ENCODE assay signal across 8 mouse cellular contexts in the genomic region with DNA sequence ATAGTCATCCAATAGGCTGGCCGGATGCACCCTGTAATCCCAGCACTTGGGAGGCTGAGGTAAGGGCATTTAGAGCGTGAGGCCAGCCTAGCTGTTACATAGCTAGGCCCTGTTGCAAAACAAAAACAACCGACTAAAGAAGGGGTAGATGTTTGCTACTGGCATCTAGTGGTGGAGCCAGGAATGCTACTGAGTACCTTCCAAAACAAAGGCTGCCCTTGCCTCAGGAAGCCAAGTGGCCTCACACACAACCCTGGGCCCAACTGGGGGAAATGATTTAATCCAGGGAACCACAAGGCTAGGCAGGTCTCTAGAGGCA. TPM values are rescaled to one million over a fixed set of nuclear protein-coding genes. Genes with fewer than 3 reads are reported as not detected.
DNase-seq lines count a peak whose midpoint lies in the region; ATAC-seq lines count a peak whose summit lies in the region.

No protein-coding gene starts in this region.

- no peaks in the 10 kb centered on the region for H3K27me3 ChIP-seq in hindbrain, embryonic 16.5 days (replicated peaks; ENCODE audit: control insufficient read depth, insufficient read depth, low read length)
- no peaks in the 10 kb centered on the region for H3K27me3 ChIP-seq in liver, embryonic 15.5 days
- H3K27me3 ChIP-seq in stomach, embryonic 15.5 days (replicated peaks) = no peaks in the 10 kb centered on the region

- no peaks in the 10 kb centered on the region for H3K9me3 ChIP-seq in hindbrain, embryonic 16.5 days (ENCODE audit: control insufficient read depth, low read length)
- H3K9me3 ChIP-seq in liver, embryonic 15.5 days (replicated peaks) = no peaks in the 10 kb centered on the region
- H3K9me3 ChIP-seq in stomach, embryonic 15.5 days = no peaks in the 10 kb centered on the region

- no peak overlapping the region for H3K4me2 ChIP-seq in hindbrain, embryonic 16.5 days (ENCODE audit: low read length)
- H3K4me2 ChIP-seq in liver, embryonic 15.5 days = peak overlapping the region; percentile 90
- H3K4me2 ChIP-seq in stomach, embryonic 15.5 days = no peak overlapping the region

- H3K36me3 ChIP-seq in hindbrain, embryonic 16.5 days (ENCODE audit: control insufficient read depth, insufficient read depth, low read length) = no peaks in the 10 kb centered on the region
- H3K36me3 ChIP-seq in liver, embryonic 15.5 days (replicated peaks) = peaks cover 17% of the 10 kb centered on the region
- peaks cover 18% of the 10 kb centered on the region for H3K36me3 ChIP-seq in stomach, embryonic 15.5 days

- DNase-seq in urinary bladder, postnatal 14 days (ENCODE audit: low spot score) = peak; percentile 31
- no peak for DNase-seq in urinary bladder, postnatal 4 days (ENCODE audit: low spot score in 2 of 2)
- no peak for DNase-seq in cerebellum, postnatal 4 days (ENCODE audit: low spot score in 2 of 2)
- no peak for DNase-seq in thymus, postnatal 0 days (ENCODE audit: low spot score)

- no peak overlapping the region for H3K4me3 ChIP-seq in hindbrain, embryonic 16.5 days (ENCODE audit: low read length)
- H3K4me3 ChIP-seq in liver, embryonic 15.5 days (replicated peaks) = peak overlapping the region; percentile 61
- no peak overlapping the region for H3K4me3 ChIP-seq in stomach, embryonic 15.5 days (replicated peaks)

- peak; percentile 17; the same call in 1 of the 2 replicates for ATAC-seq in erythroid progenitor cell, adult 5-6 weeks (replicated peaks; ENCODE audit: low FRiP score, poor library complexity, severe bottlenecking)
- ATAC-seq in hindbrain, embryonic 16.5 days = no peak
- no peak for ATAC-seq in liver, embryonic 15.5 days (ENCODE audit: insufficient read depth)
- ATAC-seq in stomach, embryonic 15.5 days (ENCODE audit: insufficient read depth, low FRiP score, low read depth) = no peak

- peak overlapping the region; percentile 5 for H3K27ac ChIP-seq in hindbrain, embryonic 16.5 days (ENCODE audit: low read depth, low read length)
- peak overlapping the region; percentile 98 for H3K27ac ChIP-seq in liver, embryonic 15.5 days (replicated peaks)
- H3K27ac ChIP-seq in stomach, embryonic 15.5 days = peak overlapping the region; percentile 64

- 33% methylated on average over 3 of the region's 3 CpGs for WGBS in hindbrain, embryonic 16.5 days
- WGBS in liver, embryonic 15.5 days (ENCODE audit: insufficient replicate concordance) = 16% methylated on average over 3 of the region's 3 CpGs
- WGBS in stomach, embryonic 15.5 days = 36% methylated on average over 3 of the region's 3 CpGs

- H3K9ac ChIP-seq in hindbrain, embryonic 16.5 days (ENCODE audit: low read depth, low read length) = 0 out of 2 replicates have a peak overlapping the region, but pooled peaks have one; percentile 8
- peak overlapping the region; percentile 62; the same call in 1 of the 2 replicates for H3K9ac ChIP-seq in liver, embryonic 15.5 days
- H3K9ac ChIP-seq in stomach, embryonic 15.5 days = no peak overlapping the region

- peaks cover 50% of the 10 kb centered on the region for H3K4me1 ChIP-seq in hindbrain, embryonic 16.5 days (ENCODE audit: control insufficient read depth, insufficient read depth, low read depth, low read length)
- H3K4me1 ChIP-seq in liver, embryonic 15.5 days (replicated peaks) = peaks cover 100% of the 10 kb centered on the region
- H3K4me1 ChIP-seq in stomach, embryonic 15.5 days = peaks cover 68% of the 10 kb centered on the region

RNA-seq across cellular contexts. Expression of gene G430095P16Rik, which starts 3.1 kb away (rescaled TPM):
- 12.2 and 21.6 TPM in 2 replicates for total RNA-seq in erythroid progenitor cell, adult 5-6 weeks (2015; ENCODE audit: low replicate concordance)
- total RNA-seq in erythroid progenitor cell, adult 5-6 weeks (2017; ENCODE audit: low replicate concordance) = 1.1 and 13.2 TPM in 2 replicates
- 0.82 and 0.89 TPM in 2 replicates for polyA plus RNA-seq in hindbrain, embryonic 16.5 days (2015; fragmentation: Nextera tagmentation; extraction: Ambion mirVana)
- 8.1 and 8.7 TPM in 2 replicates for polyA plus RNA-seq in liver, embryonic 15.5 days (2015; fragmentation: Nextera tagmentation; extraction: Ambion mirVana)
- polyA plus RNA-seq in stomach, embryonic 15.5 days (2015; fragmentation: Nextera tagmentation; extraction: Ambion mirVana) = 3.5 and 4.1 TPM in 2 replicates
- polyA plus RNA-seq in thymus, postnatal 0 days (2015; fragmentation: Nextera tagmentation; extraction: Ambion mirVana) = 2.4 and 3.6 TPM in 2 replicates

RNA-seq across cellular contexts. Expression of gene Lyl1, which starts 24.6 kb away (rescaled TPM):
- total RNA-seq in erythroid progenitor cell, adult 5-6 weeks (2015; ENCODE audit: low replicate concordance) = 98.7 and 109 TPM in 2 replicates
- 54.7 and 70.5 TPM in 2 replicates for total RNA-seq in erythroid progenitor cell, adult 5-6 weeks (2017; ENCODE audit: low replicate concordance)
- polyA plus RNA-seq in hindbrain, embryonic 16.5 days (2015; fragmentation: Nextera tagmentation; extraction: Ambion mirVana) = 2.6 and 3.2 TPM in 2 replicates
- 55.3 and 58.3 TPM in 2 replicates for polyA plus RNA-seq in liver, embryonic 15.5 days (2015; fragmentation: Nextera tagmentation; extraction: Ambion mirVana)
- polyA plus RNA-seq in stomach, embryonic 15.5 days (2015; fragmentation: Nextera tagmentation; extraction: Ambion mirVana) = 7.1 and 9.7 TPM in 2 replicates
- 8.1 and 8.8 TPM in 2 replicates for polyA plus RNA-seq in thymus, postnatal 0 days (2015; fragmentation: Nextera tagmentation; extraction: Ambion mirVana)

RNA-seq across cellular contexts. Expression of gene Nacc1, which starts 38.2 kb away (rescaled TPM):
- total RNA-seq in erythroid progenitor cell, adult 5-6 weeks (2015; ENCODE audit: low replicate concordance) = 24.3 and 25.6 TPM in 2 replicates
- 11.8 and 16.9 TPM in 2 replicates for total RNA-seq in erythroid progenitor cell, adult 5-6 weeks (2017; ENCODE audit: low replicate concordance)
- 12.4 and 15.5 TPM in 2 replicates for polyA plus RNA-seq in hindbrain, embryonic 16.5 days (2015; fragmentation: Nextera tagmentation; extraction: Ambion mirVana)
- polyA plus RNA-seq in liver, embryonic 15.5 days (2015; fragmentation: Nextera tagmentation; extraction: Ambion mirVana) = 6.2 and 7.2 TPM in 2 replicates
- polyA plus RNA-seq in stomach, embryonic 15.5 days (2015; fragmentation: Nextera tagmentation; extraction: Ambion mirVana) = 15.8 and 17.4 TPM in 2 replicates
- polyA plus RNA-seq in thymus, postnatal 0 days (2015; fragmentation: Nextera tagmentation; extraction: Ambion mirVana) = 12.1 TPM in 2 replicates

RNA-seq across cellular contexts. Expression of gene Trmt1, which starts 39.8 kb away (rescaled TPM):
- total RNA-seq in erythroid progenitor cell, adult 5-6 weeks (2015; ENCODE audit: low replicate concordance) = 7.9 and 13.4 TPM in 2 replicates
- total RNA-seq in erythroid progenitor cell, adult 5-6 weeks (2017; ENCODE audit: low replicate concordance) = 18.4 and 23.1 TPM in 2 replicates
- 66.8 and 71.2 TPM in 2 replicates for polyA plus RNA-seq in hindbrain, embryonic 16.5 days (2015; fragmentation: Nextera tagmentation; extraction: Ambion mirVana)
- polyA plus RNA-seq in liver, embryonic 15.5 days (2015; fragmentation: Nextera tagmentation; extraction: Ambion mirVana) = 27.9 and 36.1 TPM in 2 replicates
- 56.2 and 63.9 TPM in 2 replicates for polyA plus RNA-seq in stomach, embryonic 15.5 days (2015; fragmentation: Nextera tagmentation; extraction: Ambion mirVana)
- polyA plus RNA-seq in thymus, postnatal 0 days (2015; fragmentation: Nextera tagmentation; extraction: Ambion mirVana) = 50.0 and 51.5 TPM in 2 replicates

Comparison
In these comparisons a context has a peak if more than half of its experiments do, and no peak if none do; other contexts are left out.
1. H3K27ac ChIP-seq: peak in every context shown above with its lines; median percentile 98 in liver, embryonic 15.5 days; 64 in stomach, embryonic 15.5 days; 5 in hindbrain, embryonic 16.5 days.